Mouse (Mus musculus): ENCODE measurements at regions not wholly inside any gene's neighbourhood (a gene's known extent, or its start where the extent isn't known, plus 50 kb on each side); places are given as distances from the start of the nearest gene placed in this dataset.

- no peak for TF ChIP-seq EP300 (IDR thresholded peaks at IDR 0.05)
- TF ChIP-seq CTCF (IDR thresholded peaks at IDR 0.05), result no peak
Measured at GRCm38 (mm10) chr16:42608336-42608735, 267.3 kb upstream of the Zbtb20 start.
